Comparison of ENCODE assay signal across 21 mouse cellular contexts in the genomic region with DNA sequence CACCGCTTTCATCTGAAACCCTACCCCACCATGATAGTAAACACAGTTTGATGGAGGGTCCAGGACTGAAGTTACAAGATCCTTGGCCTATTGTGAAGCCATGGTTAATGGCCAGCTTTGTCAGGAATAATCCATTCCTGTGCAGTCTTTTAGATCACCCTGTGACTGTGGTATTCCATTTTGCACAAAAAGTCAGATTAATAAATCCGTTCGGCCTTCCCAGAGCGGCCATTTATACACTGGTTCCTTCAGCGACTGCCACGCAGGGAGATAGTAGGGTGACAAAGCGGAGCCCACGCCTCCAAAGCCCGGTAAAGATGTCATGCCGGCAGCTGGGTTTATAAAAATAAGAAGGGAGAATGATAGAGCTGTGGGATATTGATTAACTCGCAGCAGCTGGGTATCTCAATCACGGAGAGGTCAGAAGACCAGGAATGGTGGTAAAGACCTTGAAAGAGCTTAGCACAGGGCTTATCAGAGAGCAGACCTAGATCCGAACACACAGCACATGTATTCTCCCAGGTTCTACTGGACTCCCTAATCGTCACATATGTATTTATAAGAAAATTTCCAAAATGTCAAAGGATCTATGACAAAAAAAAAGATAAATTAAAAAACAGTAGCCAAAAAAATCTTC.
DNase-seq lines count a peak whose midpoint lies in the region; ATAC-seq and TF ChIP-seq lines count a peak whose summit lies in the region.
"Had no signal": no experiment of that assay in that cellular context is flagged by ENCODE, and none has a peak within 500 bp of the region (broad histone marks: within the 10 kb centered on the region; RNA-seq: fewer than 3 reads in every experiment).

No protein-coding gene starts in this region.

- H3K27me3 ChIP-seq in stomach, embryonic 14.5 days (ENCODE audit: control insufficient read depth, insufficient read depth, low read length): no peaks in the 10 kb centered on the region
- H3K27me3 ChIP-seq in stomach, postnatal 0 days (ENCODE audit: control insufficient read depth, insufficient read depth, low read length): no peaks in the 10 kb centered on the region
- H3K27me3 ChIP-seq in midbrain, embryonic 14.5 days (ENCODE audit: control insufficient read depth, insufficient read depth, low read length): no peaks in the 10 kb centered on the region
- no peaks in the 10 kb centered on the region for H3K27me3 ChIP-seq in kidney, adult 2 months (replicated peaks; ENCODE audit: control insufficient read depth, insufficient read depth, low read length)
- H3K27me3 ChIP-seq: embryonic facial prominence, embryonic 12.5 days; limb, embryonic 12.5 days; liver, embryonic 13.5 days had no signal

- no peaks in the 10 kb centered on the region for H3K4me1 ChIP-seq in stomach, embryonic 14.5 days (ENCODE audit: control insufficient read depth, insufficient read depth, low read length)
- no peaks in the 10 kb centered on the region for H3K4me1 ChIP-seq in stomach, postnatal 0 days (replicated peaks; ENCODE audit: control insufficient read depth, insufficient read depth)
- peaks cover 6% of the 10 kb centered on the region; the same call in 1 of the 2 replicates for H3K4me1 ChIP-seq in midbrain, embryonic 14.5 days (ENCODE audit: control insufficient read depth, insufficient read depth, low read length)
- H3K4me1 ChIP-seq in kidney, adult 2 months (ENCODE audit: control insufficient read depth, insufficient read depth, low read length): no peaks in the 10 kb centered on the region
- H3K4me1 ChIP-seq: liver, embryonic 13.5 days had no signal

- 64% methylated on average over 14 of the region's 14 CpGs for WGBS in stomach, embryonic 14.5 days
- WGBS in stomach, postnatal 0 days: 75% methylated on average over 14 of the region's 14 CpGs
- WGBS in midbrain, embryonic 14.5 days: 20% methylated on average over 14 of the region's 14 CpGs
- WGBS in kidney, adult 2 months: 88% methylated on average over 14 of the region's 14 CpGs

- H3K27ac ChIP-seq in stomach, embryonic 14.5 days (ENCODE audit: low read length): peak overlapping the region; percentile 21; the same call in 1 of the 2 replicates
- no peak overlapping the region for H3K27ac ChIP-seq in stomach, postnatal 0 days (replicated peaks)
- H3K27ac ChIP-seq in midbrain, embryonic 14.5 days (replicated peaks; ENCODE audit: low read depth, low read length): no peak overlapping the region
- H3K27ac ChIP-seq in kidney, adult 2 months (ENCODE audit: insufficient read depth, low read depth, low read length): no peak overlapping the region
- H3K27ac ChIP-seq: embryonic facial prominence, embryonic 12.5 days; kidney, postnatal 0 days; limb, embryonic 12.5 days; liver, embryonic 13.5 days had no signal

- TF ChIP-seq POLR2A in kidney, adult 2 months (IDR thresholded peaks at IDR 0.05; ENCODE audit: low read depth, low read length): no peak

- H3K4me3 ChIP-seq in stomach, embryonic 14.5 days (ENCODE audit: low read depth, low read length): no peak overlapping the region
- no peak overlapping the region for H3K4me3 ChIP-seq in stomach, postnatal 0 days (ENCODE audit: low read depth, low read length)
- no peak overlapping the region for H3K4me3 ChIP-seq in midbrain, embryonic 14.5 days (replicated peaks; ENCODE audit: low read depth, low read length)
- no peak overlapping the region for H3K4me3 ChIP-seq in kidney, adult 2 months (ENCODE audit: insufficient read depth, low read depth, low read length)
- H3K4me3 ChIP-seq: embryonic facial prominence, embryonic 12.5 days; limb, embryonic 12.5 days; liver, embryonic 13.5 days had no signal

- no peaks in the 10 kb centered on the region for H3K36me3 ChIP-seq in stomach, embryonic 14.5 days (ENCODE audit: control insufficient read depth, insufficient read depth, low read length)
- no peaks in the 10 kb centered on the region for H3K36me3 ChIP-seq in stomach, postnatal 0 days (ENCODE audit: control insufficient read depth, insufficient read depth, low read length)
- H3K36me3 ChIP-seq in midbrain, embryonic 14.5 days (ENCODE audit: control insufficient read depth, insufficient read depth, low read length): no peaks in the 10 kb centered on the region
- H3K36me3 ChIP-seq in kidney, adult 2 months (ENCODE audit: control insufficient read depth, insufficient read depth, low read length): no peaks in the 10 kb centered on the region
- H3K36me3 ChIP-seq: embryonic facial prominence, embryonic 12.5 days; limb, embryonic 12.5 days; liver, embryonic 13.5 days had no signal

- H3K4me2 ChIP-seq in stomach, embryonic 14.5 days (replicated peaks; ENCODE audit: low read depth, low read length): no peak overlapping the region
- H3K4me2 ChIP-seq in stomach, postnatal 0 days (replicated peaks; ENCODE audit: low read depth): no peak overlapping the region
- peak overlapping the region; percentile 42 for H3K4me2 ChIP-seq in midbrain, embryonic 14.5 days (ENCODE audit: low read length)
- H3K4me2 ChIP-seq: embryonic facial prominence, embryonic 12.5 days; heart, embryonic 11.5 days; limb, embryonic 12.5 days; liver, embryonic 13.5 days had no signal

- H3K9ac ChIP-seq in stomach, embryonic 14.5 days (replicated peaks; ENCODE audit: low read depth, low read length): no peak overlapping the region
- H3K9ac ChIP-seq in stomach, postnatal 0 days (ENCODE audit: low read length): no peak overlapping the region
- no peak overlapping the region for H3K9ac ChIP-seq in midbrain, embryonic 14.5 days (replicated peaks; ENCODE audit: low read length)
- H3K9ac ChIP-seq: embryonic facial prominence, embryonic 12.5 days; limb, embryonic 12.5 days; liver, embryonic 13.5 days had no signal

- no peaks in the 10 kb centered on the region for H3K9me3 ChIP-seq in stomach, embryonic 14.5 days (ENCODE audit: control insufficient read depth, low read depth, low read length)
- H3K9me3 ChIP-seq in stomach, postnatal 0 days (ENCODE audit: control insufficient read depth, low read length): no peaks in the 10 kb centered on the region
- no peaks in the 10 kb centered on the region for H3K9me3 ChIP-seq in midbrain, embryonic 14.5 days (ENCODE audit: control insufficient read depth, low read length)
- H3K9me3 ChIP-seq: embryonic facial prominence, embryonic 12.5 days; limb, embryonic 12.5 days; liver, embryonic 13.5 days had no signal

- peak; percentile 73 for DNase-seq in embryo, embryonic 10.5 days (ENCODE audit: low spot score)
- DNase-seq in embryo, embryonic 9.5 days (ENCODE audit: extremely low spot score): no peak
- no peak for DNase-seq in stomach, postnatal 0 days (ENCODE audit: low spot score)
- no peak for DNase-seq in midbrain, embryonic 14.5 days
- DNase-seq in right cerebral cortex, postnatal 10 days (ENCODE audit: low spot score in 2 of 2): no peak
- DNase-seq in kidney, adult 9 months: no peak
- DNase-seq in kidney, adult 2 months: no peak
- DNase-seq: cerebellum, adult 11-12 months; cerebellum, postnatal 25 days; gastrocnemius, postnatal 36 days; heart, postnatal 14 days; layer of hippocampus, adult 9-11 months; liver, embryonic 13.5 days; right cerebral cortex, postnatal 4 days; thymus, postnatal 4 days had no signal

- no peak for TF ChIP-seq EP300 in stomach, postnatal 0 days (optimal IDR thresholded peaks at IDR 0.05)

- no peak for ATAC-seq in stomach, embryonic 14.5 days (ENCODE audit: insufficient number of reproducible peaks, insufficient read depth, low FRiP score, low read depth)
- ATAC-seq in stomach, postnatal 0 days (ENCODE audit: low FRiP score, low TSS enrichment): no peak
- ATAC-seq in midbrain, embryonic 14.5 days (ENCODE audit: low FRiP score, low TSS enrichment): 0 out of 2 replicates have a peak, but pooled peaks have one; percentile 8
- ATAC-seq: intestine, embryonic 16.5 days had no signal

- no peak for TF ChIP-seq CTCF in stomach, postnatal 0 days (IDR thresholded peaks at IDR 0.05; ENCODE audit: low read depth)
- TF ChIP-seq CTCF in kidney, adult 2 months (conservative IDR thresholded peaks at IDR 0.05; ENCODE audit: insufficient read depth, insufficient read length, low read depth, low read length): no peak
